Mouse (Mus musculus): ENCODE measurements around the gene Cxcl13. TPM values are rescaled to one million over a fixed set of nuclear protein-coding genes. Genes with fewer than 3 reads are reported as not detected.

Gene Cxcl13
- polyA plus RNA-seq, 1 experiment from 2014 or later = 0.20 TPM

DNA sequence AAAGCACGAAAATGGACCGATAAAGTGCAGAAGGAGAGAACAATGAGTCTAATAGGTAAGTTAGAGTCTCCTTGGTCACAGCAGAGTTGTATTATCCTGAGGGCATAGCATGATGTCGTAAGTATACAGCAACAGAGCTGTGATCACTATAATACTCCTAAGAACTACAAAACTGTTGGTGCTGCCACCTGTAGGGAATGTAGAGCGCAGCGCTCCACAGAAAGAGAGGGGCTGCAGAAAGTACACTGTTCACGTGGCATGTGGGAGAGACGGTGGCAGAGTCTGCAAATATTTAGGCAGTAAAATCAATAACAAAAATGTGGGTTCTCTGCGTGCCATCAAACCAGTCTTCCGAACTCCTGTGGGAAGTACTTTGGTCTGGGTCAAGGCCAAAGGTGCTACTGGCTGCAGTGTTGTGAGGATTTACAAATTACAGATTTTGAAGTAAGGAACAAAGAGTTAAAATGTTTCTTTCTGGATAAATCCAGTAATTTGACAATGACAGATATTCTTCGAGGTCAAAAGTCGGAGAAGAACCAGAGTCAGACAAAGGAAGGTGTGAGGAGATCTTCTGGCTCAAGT, 18.6 kb upstream of the Cxcl13 start:
- Histone ChIP-seq H3K27me3 (ENCODE audit: control insufficient read depth, insufficient read depth, low read length) (no peaks in the 10 kb centered on the region), H3K9ac (ENCODE audit: low read depth, low read length) (no peak overlapping the region), H3K9me3 (ENCODE audit: control insufficient read depth, low read length) (no peaks in the 10 kb centered on the region), H3K4me1 (replicated peaks; ENCODE audit: control insufficient read depth, insufficient read depth, low read length) (no peaks in the 10 kb centered on the region), H3K4me3 (ENCODE audit: low read depth, low read length) (no peak overlapping the region), H3K4me2 (replicated peaks; ENCODE audit: low read depth, low read length) (no peak overlapping the region), H3K27ac (ENCODE audit: low read depth, low read length) (no peak overlapping the region), H3K36me3 (ENCODE audit: control insufficient read depth, insufficient read depth, low read length) (no peaks in the 10 kb centered on the region)
- DNase-seq (ENCODE audit: low spot score) = no peak
- no peak for ATAC-seq (ENCODE audit: low FRiP score)
- 75% methylated on average over 11 of the region's 11 CpGs for WGBS

GRCm38 (mm10) chr5:95940682-95941221, 16.0 kb upstream of the Cxcl13 start:
- no peaks in the 10 kb centered on the region for H3K36me3 ChIP-seq (ENCODE audit: control insufficient read depth, insufficient read depth, low read length)
- no peaks in the 10 kb centered on the region for H3K9me3 ChIP-seq (ENCODE audit: control insufficient read depth, low read length)
- 56% methylated on average over 4 of the region's 4 CpGs for WGBS
- DNase-seq (ENCODE audit: low spot score) (no peak), ATAC-seq (ENCODE audit: low FRiP score) (0 out of 2 replicates have a peak, but pooled peaks have one; percentile 41)
- no peak overlapping the region for H3K4me3 ChIP-seq (ENCODE audit: low read depth, low read length)
- no peaks in the 10 kb centered on the region for H3K27me3 ChIP-seq (ENCODE audit: control insufficient read depth, insufficient read depth, low read length)
- H3K9ac ChIP-seq (ENCODE audit: low read depth, low read length) = no peak overlapping the region
- H3K4me1 ChIP-seq (replicated peaks; ENCODE audit: control insufficient read depth, insufficient read depth, low read length) = no peaks in the 10 kb centered on the region
- no peak overlapping the region for H3K4me2 ChIP-seq (replicated peaks; ENCODE audit: low read depth, low read length)
- no peak overlapping the region for H3K27ac ChIP-seq (ENCODE audit: low read depth, low read length)

GRCm38 (mm10) chr5:95941562-95941961, 15.2 kb upstream of the Cxcl13 start:
- H3K9ac ChIP-seq (ENCODE audit: low read depth, low read length) = no peak overlapping the region
- H3K4me3 ChIP-seq (ENCODE audit: low read depth, low read length) = no peak overlapping the region
- no peaks in the 10 kb centered on the region for H3K4me1 ChIP-seq (replicated peaks; ENCODE audit: control insufficient read depth, insufficient read depth, low read length)
- no peaks in the 10 kb centered on the region for H3K36me3 ChIP-seq (ENCODE audit: control insufficient read depth, insufficient read depth, low read length)
- no peak overlapping the region for H3K27ac ChIP-seq (ENCODE audit: low read depth, low read length)
- 84% methylated on average over 7 of the region's 7 CpGs for WGBS
- ATAC-seq (ENCODE audit: low FRiP score) (no peak), DNase-seq (ENCODE audit: low spot score) (no peak)
- no peaks in the 10 kb centered on the region for H3K9me3 ChIP-seq (ENCODE audit: control insufficient read depth, low read length)
- H3K4me2 ChIP-seq (replicated peaks; ENCODE audit: low read depth, low read length) = no peak overlapping the region
- H3K27me3 ChIP-seq (ENCODE audit: control insufficient read depth, insufficient read depth, low read length) = no peaks in the 10 kb centered on the region

GRCm38 (mm10) chr5:95945120-95945519, 11.6 kb upstream of the Cxcl13 start:
- Histone ChIP-seq H3K27ac (ENCODE audit: low read depth, low read length) (no peak overlapping the region), H3K9me3 (ENCODE audit: control insufficient read depth, low read length) (no peaks in the 10 kb centered on the region), H3K9ac (ENCODE audit: low read depth, low read length) (no peak overlapping the region), H3K4me3 (ENCODE audit: low read depth, low read length) (no peak overlapping the region), H3K4me1 (replicated peaks; ENCODE audit: control insufficient read depth, insufficient read depth, low read length) (no peaks in the 10 kb centered on the region), H3K4me2 (replicated peaks; ENCODE audit: low read depth, low read length) (no peak overlapping the region), H3K27me3 (ENCODE audit: control insufficient read depth, insufficient read depth, low read length) (no peaks in the 10 kb centered on the region), H3K36me3 (ENCODE audit: control insufficient read depth, insufficient read depth, low read length) (no peaks in the 10 kb centered on the region)
- DNase-seq (ENCODE audit: low spot score) = no peak
- no peak for ATAC-seq (ENCODE audit: low FRiP score)
- 45% methylated on average over 3 of the region's 3 CpGs for WGBS

DNA sequence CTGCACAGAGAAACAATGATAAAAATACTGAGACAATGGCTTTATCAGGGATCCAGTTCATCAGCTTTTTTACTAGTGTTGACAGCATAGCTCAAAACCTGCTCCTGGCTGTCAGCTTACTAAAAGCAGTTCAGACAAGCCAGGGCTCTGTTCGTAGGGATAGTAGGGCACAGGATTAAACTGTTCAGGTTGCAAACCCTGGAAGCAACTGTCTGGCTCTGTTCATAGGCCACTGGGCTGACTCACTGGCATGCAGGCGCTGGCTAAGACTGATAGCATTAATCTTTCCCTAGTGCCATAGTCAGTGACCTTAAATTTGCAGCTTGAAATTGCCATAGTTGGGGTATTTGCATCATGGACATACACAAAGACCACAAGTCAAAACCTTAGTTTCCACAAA, 10.4 kb upstream of the Cxcl13 start:
- Histone ChIP-seq H3K9me3 (ENCODE audit: control insufficient read depth, low read length) (no peaks in the 10 kb centered on the region), H3K27me3 (ENCODE audit: control insufficient read depth, insufficient read depth, low read length) (no peaks in the 10 kb centered on the region), H3K36me3 (ENCODE audit: control insufficient read depth, insufficient read depth, low read length) (no peaks in the 10 kb centered on the region), H3K27ac (ENCODE audit: low read depth, low read length) (no peak overlapping the region), H3K4me3 (ENCODE audit: low read depth, low read length) (no peak overlapping the region), H3K9ac (ENCODE audit: low read depth, low read length) (no peak overlapping the region), H3K4me1 (replicated peaks; ENCODE audit: control insufficient read depth, insufficient read depth, low read length) (no peaks in the 10 kb centered on the region), H3K4me2 (replicated peaks; ENCODE audit: low read depth, low read length) (no peak overlapping the region)
- DNase-seq (ENCODE audit: low spot score) (no peak), ATAC-seq (ENCODE audit: low FRiP score) (no peak)
- 86% methylated on average over 2 of the region's 2 CpGs for WGBS

- Histone ChIP-seq H3K27me3 (ENCODE audit: control insufficient read depth, insufficient read depth, low read length) (no peaks in the 10 kb centered on the region), H3K9ac (ENCODE audit: low read depth, low read length) (no peak overlapping the region), H3K4me1 (replicated peaks; ENCODE audit: control insufficient read depth, insufficient read depth, low read length) (no peaks in the 10 kb centered on the region), H3K36me3 (ENCODE audit: control insufficient read depth, insufficient read depth, low read length) (no peaks in the 10 kb centered on the region), H3K9me3 (ENCODE audit: control insufficient read depth, low read length) (no peaks in the 10 kb centered on the region), H3K27ac (ENCODE audit: low read depth, low read length) (no peak overlapping the region), H3K4me3 (ENCODE audit: low read depth, low read length) (no peak overlapping the region), H3K4me2 (replicated peaks; ENCODE audit: low read depth, low read length) (no peak overlapping the region)
- ATAC-seq (ENCODE audit: low FRiP score) (no peak), DNase-seq (ENCODE audit: low spot score) (no peak)
- WGBS = 84% methylated on average over 3 of the region's 3 CpGs
Observed at GRCm38 (mm10) chr5:95948641-95949040, 8.1 kb upstream of the Cxcl13 start.

- Histone ChIP-seq H3K4me1 (replicated peaks; ENCODE audit: control insufficient read depth, insufficient read depth, low read length) (no peaks in the 10 kb centered on the region), H3K27me3 (ENCODE audit: control insufficient read depth, insufficient read depth, low read length) (no peaks in the 10 kb centered on the region), H3K27ac (ENCODE audit: low read depth, low read length) (no peak overlapping the region), H3K9ac (ENCODE audit: low read depth, low read length) (no peak overlapping the region), H3K4me3 (ENCODE audit: low read depth, low read length) (no peak overlapping the region), H3K9me3 (ENCODE audit: control insufficient read depth, low read length) (no peaks in the 10 kb centered on the region), H3K36me3 (ENCODE audit: control insufficient read depth, insufficient read depth, low read length) (no peaks in the 10 kb centered on the region), H3K4me2 (replicated peaks; ENCODE audit: low read depth, low read length) (no peak overlapping the region)
- 30% methylated on average over 19 of the region's 19 CpGs for WGBS
- ATAC-seq (ENCODE audit: low FRiP score) (no peak), DNase-seq (ENCODE audit: low spot score) (peak; percentile 73)
Observed at GRCm38 (mm10) chr5:95949946-95950701, 6.6 kb upstream of the Cxcl13 start.

- ATAC-seq (ENCODE audit: low FRiP score) = no peak
- H3K27me3 ChIP-seq (ENCODE audit: control insufficient read depth, insufficient read depth, low read length) = no peaks in the 10 kb centered on the region
- H3K9me3 ChIP-seq (ENCODE audit: control insufficient read depth, low read length) = no peaks in the 10 kb centered on the region
- no peak for DNase-seq (ENCODE audit: low spot score)
- no peak overlapping the region for H3K9ac ChIP-seq (ENCODE audit: low read depth, low read length)
- no peaks in the 10 kb centered on the region for H3K36me3 ChIP-seq (ENCODE audit: control insufficient read depth, insufficient read depth, low read length)
- H3K4me3 ChIP-seq (ENCODE audit: low read depth, low read length) = no peak overlapping the region
- no peaks in the 10 kb centered on the region for H3K4me1 ChIP-seq (replicated peaks; ENCODE audit: control insufficient read depth, insufficient read depth, low read length)
- no peak overlapping the region for H3K27ac ChIP-seq (ENCODE audit: low read depth, low read length)
- H3K4me2 ChIP-seq (replicated peaks; ENCODE audit: low read depth, low read length) = no peak overlapping the region
- 66% methylated on average over 2 of the region's 2 CpGs for WGBS
Observed at GRCm38 (mm10) chr5:95964940-95965339, 8.2 kb downstream of the Cxcl13 start.

DNA sequence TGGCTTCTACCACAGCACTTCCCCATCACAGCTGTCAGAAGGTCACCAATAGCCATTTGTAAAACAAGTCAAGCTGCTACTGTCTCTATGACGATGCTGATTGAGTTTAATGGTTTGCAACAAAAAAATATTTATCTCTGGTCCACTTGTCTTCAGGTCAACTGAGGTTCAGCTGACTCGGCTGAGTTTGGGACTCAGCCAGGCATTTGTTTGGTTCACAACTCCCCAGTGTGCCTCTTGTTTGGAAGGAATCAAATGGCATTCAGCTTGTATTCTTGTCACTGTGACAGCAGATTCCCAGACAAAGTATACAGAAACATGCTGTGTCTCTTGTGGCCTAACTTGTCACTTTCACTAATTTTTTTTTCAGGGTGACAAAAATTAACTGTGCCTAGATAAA, 9.9 kb downstream of the Cxcl13 start:
- no peak overlapping the region for H3K4me3 ChIP-seq (ENCODE audit: low read depth, low read length)
- no peaks in the 10 kb centered on the region for H3K27me3 ChIP-seq (ENCODE audit: control insufficient read depth, insufficient read depth, low read length)
- no peak for ATAC-seq (ENCODE audit: low FRiP score)
- no peaks in the 10 kb centered on the region for H3K9me3 ChIP-seq (ENCODE audit: control insufficient read depth, low read length)
- no peak overlapping the region for H3K4me2 ChIP-seq (replicated peaks; ENCODE audit: low read depth, low read length)
- no peak overlapping the region for H3K9ac ChIP-seq (ENCODE audit: low read depth, low read length)
- H3K27ac ChIP-seq (ENCODE audit: low read depth, low read length) = no peak overlapping the region
- no peaks in the 10 kb centered on the region for H3K4me1 ChIP-seq (replicated peaks; ENCODE audit: control insufficient read depth, insufficient read depth, low read length)
- no peak for DNase-seq (ENCODE audit: low spot score)
- H3K36me3 ChIP-seq (ENCODE audit: control insufficient read depth, insufficient read depth, low read length) = no peaks in the 10 kb centered on the region
- 35% methylated on average over 2 of the region's 2 CpGs for WGBS
